Mouse (Mus musculus) adrenal gland, adult 2 months (tissue): ENCODE data around the gene Hnrnph1. TPM values are rescaled to one million over a fixed set of nuclear protein-coding genes. Genes with fewer than 3 reads are reported as not detected.

Experiments used
- DNase-seq: peaks from one replicate; pipeline ENCODE4 v3.0.0; 2021
- polyA plus RNA-seq: library from polyadenylated mRNA; depleted of rRNA; stranded (reverse); fragments of >200 nt; gene quantifications from 2 replicates; pipeline ENCODE4 v1.2.3, GENCODE M21; 2012
- total RNA-seq, 2 experiments: library from RNA; stranded (reverse); gene quantifications; 2 replicates each; pipeline ENCODE4 v1.2.3; 2021

Hnrnph1 gene
- total and polyA plus RNA-seq, 3 experiments, result 13.4 to 240 (median 225) TPM

DNA sequence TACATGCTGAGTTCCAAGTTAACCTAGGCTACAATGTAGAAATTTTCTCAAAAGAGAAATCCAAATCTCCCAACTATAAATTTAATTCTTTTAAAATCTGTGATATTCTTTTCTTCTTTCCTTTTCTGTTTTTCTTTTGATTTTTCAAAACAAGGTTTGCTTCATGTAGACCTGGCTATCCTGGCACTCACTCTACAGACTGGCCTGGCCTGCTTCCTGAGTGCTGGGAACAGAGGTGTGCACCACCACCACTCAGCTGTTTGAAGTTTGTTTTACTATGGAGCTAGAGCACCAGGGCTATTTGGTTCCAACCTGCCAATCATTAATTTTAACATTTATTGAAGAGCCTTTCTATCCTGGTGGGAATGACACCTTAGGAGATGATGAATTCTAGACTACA, 3.7 kb upstream of the Hnrnph1 start:
- no peak for DNase-seq

DNA sequence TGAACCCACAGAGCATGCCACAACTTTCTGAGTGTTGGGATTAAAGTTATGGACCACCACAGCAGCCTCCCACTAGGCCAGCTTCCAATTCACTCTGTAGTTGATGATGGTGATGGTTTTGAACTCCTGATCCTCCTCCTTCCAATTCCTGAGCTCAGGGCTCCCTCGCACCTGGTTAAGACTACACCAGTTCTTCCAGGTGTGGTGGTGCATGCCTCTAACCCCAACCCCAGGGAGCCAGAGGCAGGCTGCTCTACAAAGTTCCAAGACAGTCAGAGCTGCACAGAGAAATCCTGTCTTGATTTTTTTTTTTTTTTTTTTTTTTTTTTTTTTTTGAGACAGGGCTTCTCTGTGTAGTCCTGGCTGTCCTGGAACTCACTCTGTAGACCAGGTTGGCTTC, 3.2 kb upstream of the Hnrnph1 start:
- DNase-seq, result no peak

DNA sequence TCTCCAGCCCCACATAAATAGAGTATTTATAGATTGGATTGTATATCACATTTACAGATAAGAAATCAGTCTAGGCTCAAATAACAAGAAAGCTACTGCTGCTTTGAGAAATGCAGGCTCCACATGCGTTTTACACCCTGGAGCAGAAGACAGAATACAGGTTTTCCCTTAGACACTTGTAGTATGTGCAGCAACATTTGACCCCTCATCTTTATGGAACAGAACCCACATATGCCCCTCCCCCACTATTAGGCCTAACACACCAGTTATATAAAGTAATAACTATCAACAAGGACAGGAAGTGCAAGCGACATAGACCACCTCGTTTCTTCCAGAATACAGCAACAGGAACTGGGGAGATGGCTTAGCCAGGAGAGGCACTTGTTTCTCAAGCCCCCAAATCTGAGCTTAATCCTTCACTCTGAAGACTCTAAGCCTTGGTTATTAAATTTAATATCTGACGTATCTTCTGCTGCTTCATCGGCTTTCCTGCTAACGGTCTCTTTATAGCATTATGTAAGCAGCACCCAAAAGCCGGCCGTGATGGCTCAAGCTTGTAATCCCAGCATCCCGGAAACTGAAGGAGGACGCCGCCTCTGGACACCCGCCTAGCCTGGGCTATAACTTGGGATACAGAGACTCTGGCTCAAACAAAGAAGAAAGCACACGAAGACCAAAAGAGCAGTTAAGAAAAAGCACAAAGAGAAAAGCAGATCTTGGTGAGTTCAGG, 2.3 kb upstream of the Hnrnph1 start:
- DNase-seq, result no peak

DNA sequence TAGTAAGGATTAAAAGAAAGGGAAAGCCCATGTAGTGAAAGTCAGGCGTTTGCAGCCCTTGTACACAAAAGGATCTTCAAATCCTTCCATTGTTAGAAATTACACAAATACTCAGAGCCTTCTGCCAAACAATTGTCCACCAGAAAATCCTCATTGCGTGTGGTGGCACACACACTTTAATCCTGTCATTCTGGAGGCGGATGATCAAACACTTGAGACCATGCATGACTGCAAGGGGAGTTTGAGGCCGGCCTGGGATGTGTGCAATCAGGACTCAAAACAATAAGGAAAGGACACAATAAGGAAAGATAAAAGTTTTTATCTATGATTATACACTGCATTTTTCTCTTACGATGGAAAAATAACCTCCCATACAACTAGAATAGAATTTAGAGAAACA, 1.4 kb upstream of the Hnrnph1 start:
- no peak for DNase-seq

DNA sequence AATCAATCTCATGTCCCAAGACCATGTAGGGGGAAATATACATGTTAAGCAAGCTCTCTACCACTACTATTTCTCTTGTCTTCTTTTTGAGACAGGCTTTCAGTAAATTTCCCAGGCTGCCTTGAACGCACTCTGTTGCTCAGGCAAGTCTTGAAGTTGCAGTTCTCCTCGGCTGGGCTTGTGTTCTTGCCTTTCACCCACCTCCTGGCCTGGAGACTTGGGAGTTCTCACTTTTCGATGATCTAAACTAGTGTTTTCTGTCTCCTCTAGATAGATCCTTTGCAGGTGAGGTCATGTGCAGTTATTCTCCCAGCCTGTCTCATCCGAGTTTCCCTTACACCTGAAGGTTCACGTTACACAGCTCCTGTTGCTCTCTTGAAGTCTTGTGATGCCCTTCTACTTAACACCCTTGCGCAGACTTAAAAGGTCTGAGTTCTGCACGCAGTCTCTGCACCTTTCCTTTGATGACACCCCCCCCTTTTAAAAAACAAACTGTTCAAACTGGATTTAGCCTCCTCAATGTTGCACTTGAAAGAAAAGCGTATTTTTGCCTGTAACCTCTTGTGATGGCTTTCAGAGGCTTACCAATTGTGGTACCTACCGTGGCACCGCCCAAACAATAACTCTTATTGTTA, 517 bp upstream of the Hnrnph1 start:
- DNase-seq, result no peak

DNA sequence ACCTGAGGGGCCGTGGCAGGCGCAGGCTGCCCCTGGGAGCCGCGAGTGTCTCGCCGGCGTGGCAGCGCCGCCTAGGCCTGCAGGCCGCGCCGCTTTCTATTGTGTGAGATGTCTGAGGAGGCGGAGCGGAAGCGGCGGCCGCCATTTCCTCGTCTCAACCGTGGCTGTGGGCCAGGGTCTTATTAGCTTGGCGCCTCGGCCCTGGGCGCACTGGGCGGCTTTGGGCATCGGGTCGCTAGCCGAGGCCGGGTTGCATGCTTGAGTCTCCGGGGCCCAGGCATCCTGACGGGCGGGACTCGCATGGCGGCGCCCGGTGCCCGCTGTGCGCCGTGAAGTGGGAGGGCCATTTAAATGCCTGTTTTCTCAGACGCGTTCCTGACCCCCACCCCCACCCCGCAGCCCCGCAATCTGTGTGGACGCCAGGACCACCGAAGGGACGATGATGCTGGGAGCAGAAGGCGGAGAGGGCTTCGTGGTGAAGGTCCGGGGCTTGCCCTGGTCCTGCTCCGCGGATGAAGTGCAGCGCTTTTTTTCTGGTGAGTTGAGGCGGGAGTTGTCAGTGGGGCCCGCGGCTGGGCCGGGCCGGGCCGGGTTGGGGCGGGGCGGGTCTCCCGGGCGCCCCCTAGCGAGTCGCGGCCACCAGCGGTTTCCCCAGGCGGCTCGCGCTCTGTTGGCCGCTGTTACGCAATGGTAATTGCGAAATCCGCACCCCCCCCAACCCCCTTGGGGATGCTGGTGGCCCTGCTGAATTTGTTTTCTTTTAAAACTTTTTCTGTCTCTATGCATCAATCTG, 1.3 kb downstream of the Hnrnph1 start:
- peak; percentile 94 for DNase-seq

DNA sequence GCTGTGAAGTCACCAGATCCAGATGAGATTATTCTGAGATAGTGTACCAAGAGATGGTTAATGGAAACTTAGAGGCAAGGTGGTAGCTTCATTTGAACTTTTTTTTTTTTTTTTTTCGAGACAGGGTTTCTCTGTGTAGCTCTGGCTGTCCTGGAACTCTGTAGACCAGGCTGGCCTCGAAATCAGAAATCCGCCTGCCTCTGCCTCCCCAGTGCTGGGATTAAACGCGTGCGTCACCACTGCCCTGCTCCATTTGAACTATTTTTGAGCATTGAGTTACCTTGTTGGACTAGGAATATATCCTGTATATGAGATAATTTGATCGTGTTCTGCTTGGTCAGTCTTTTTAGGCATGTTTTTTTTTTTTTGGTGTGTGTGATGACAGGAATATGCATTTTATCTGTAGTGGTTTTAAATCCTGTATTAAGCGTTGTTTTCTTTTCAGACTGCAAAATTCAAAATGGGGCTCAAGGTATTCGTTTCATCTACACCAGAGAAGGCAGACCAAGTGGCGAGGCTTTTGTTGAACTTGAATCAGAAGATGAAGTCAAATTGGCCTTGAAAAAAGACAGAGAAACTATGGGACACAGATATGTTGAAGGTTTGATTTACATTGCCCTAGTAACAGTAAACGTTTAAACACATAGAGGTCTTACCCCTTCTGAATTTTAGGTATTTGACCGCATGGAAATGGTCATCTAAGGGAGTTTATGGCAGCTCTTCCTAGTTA, 2.4 kb downstream of the Hnrnph1 start:
- no peak for DNase-seq

DNA sequence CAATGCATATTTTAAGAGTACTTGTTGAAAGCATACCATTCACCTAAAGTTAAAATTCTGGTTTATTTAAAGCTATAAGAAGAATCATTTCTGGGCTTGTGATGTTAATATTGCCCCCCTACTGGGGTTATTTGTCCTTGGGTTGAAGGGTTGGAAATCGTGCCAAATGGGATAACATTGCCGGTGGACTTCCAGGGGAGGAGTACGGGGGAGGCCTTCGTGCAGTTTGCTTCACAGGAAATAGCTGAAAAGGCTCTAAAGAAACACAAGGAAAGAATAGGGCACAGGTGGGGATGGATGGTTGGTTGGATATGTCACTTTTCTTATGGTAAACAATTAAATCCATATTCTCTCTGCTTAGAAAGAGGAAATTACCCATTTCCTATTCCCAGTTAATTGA, 4.5 kb downstream of the Hnrnph1 start:
- DNase-seq, result no peak

DNA sequence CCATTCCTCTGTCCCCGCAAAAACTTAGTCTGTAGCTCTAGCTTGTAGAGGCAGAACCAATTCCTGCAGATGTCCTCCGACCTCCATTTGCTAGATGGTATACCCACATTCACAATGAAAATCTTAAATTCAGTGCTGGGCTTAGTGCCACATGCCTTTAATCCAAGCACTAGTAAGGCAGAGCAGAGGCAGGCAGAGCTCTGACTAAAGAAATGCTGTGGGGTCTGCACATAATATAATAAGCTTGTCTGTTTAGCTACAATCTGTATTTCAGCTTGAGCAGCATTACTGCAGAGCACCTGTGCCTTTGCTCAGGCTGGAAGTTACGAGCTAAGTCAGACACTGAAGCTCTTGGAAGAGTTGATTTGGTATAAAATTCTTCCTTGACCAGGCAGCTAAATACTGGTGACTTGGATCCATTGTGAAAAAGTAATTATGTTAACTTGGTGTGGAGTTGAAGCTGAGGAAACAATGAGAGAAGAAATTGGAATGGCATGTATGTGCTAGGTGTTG, 10.4 kb downstream of the Hnrnph1 start:
- no peak for DNase-seq

DNA sequence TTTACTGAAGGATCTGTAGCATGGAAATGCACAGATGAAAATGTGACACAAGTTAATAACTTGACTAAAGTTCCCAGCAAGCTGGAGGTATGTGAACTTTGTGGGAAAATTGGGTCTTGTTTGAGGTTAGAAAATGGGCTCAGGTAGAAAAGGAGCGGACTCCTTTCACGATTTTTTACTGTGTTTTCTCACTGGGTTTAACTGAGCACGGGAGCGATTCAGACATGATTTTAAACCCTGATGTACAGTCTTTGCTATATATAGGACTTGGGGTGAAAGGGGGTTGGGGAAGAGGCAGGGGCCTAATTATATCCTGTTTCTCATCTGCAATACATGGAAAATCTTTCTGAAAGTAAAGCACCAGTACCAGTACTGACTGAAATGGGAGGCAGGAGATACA, 10.9 kb downstream of the Hnrnph1 start:
- DNase-seq, result no peak

DNA sequence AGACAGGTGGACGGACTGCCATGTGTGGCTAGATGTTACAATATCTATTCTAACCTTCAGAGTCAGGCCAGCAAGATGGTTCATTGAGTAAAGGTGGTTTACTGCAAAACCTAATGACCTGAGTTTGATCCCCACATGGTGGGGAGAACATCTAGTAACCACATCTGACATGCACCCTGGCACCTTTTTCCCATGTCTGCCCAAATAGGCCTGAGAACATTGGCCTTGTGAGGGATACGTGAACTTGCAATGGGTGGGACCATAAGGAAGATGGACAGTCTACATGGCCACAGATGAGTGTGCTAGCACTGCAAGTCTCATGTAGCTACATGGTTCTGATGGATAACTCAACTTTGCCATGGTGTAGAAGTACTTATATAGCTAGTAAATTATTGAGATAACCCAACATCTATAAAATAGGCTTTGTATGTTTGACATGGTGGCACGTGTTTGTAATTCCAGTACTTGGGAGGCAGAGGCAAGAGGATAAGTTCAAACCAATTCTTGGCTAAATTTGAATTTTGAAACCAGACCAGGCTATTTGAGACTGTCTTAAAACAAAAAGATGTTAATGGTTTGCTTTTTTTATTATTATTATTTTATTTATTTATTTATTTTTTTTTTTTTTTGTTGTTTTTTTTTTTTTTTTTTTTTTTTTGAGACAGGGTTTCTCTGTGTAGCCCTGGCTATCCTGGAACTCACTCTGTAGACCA, 11.6 kb downstream of the Hnrnph1 start:
- DNase-seq, result no peak

DNA sequence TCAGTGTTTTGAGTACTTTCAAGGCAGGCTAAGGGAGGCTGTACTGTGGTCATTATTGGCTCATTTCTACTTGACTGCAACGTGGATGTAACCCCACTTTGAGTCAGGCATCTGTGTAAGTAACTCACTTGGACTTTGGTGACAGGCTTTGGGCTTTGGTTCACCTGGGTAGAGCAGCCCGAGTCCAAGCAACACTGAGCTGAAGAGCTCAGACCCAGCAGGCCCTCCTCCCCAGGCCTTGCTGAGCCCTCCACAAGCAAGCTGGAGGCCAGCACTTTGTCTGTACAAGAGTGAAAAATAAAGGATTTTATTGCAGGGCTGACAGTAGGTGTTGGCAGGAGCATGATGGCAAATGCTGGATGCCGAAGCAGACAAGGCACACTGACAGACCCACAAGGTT, 12.2 kb downstream of the Hnrnph1 start:
- no peak for DNase-seq

DNA sequence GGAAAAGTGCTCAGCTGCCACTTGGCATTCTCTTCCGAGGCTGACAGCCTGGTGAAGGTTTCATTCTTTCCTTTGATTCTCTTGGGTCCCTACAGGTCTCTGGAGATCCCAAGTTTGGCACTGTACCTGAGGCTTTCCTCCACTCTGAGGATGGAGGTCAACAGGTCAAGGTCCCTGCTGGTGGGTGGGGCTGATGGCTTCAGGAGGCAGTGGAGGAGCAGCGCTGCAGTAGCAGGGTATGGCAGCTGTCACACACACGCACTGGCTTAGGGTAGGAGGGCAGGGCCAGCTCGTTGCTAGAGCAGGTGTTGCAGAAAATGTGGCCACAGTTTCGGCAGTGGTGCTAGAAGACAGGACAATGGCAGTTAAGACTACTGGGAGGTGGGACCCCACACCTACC, 12.8 kb downstream of the Hnrnph1 start:
- DNase-seq, result no peak

DNA sequence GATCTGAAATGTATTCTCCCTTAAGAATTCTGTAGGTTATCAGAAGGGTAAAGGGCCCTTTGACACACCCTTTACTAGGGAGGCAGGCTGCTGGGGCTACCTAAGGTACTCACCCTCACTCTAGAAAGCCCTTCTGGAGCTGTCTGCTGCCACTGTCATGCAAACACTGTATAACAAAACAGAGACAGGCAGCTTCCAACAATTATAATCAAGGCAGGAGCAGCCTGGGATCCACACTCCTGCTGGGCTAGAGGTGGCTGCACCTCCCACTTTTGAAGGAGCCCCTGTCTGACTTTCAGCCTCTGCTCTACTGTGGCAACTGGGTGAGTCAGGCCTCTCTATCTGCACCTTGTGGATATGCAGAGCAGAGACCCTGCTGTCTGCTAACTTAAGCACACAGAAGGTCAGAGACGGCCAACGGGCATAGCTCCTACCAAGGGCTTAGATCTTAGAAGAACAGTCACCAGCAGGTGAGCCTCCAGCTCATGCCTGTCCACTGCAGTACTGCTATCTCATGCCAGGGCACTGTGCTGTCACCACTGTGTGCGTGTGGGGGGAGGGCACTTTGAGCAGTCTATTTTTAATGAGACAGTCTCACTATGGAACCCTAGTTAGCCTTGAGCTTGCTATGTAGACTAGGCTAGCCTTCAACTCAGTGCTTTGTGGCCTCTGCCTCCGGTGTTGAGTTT, 14.6 kb downstream of the Hnrnph1 start:
- DNase-seq, result no peak

DNA sequence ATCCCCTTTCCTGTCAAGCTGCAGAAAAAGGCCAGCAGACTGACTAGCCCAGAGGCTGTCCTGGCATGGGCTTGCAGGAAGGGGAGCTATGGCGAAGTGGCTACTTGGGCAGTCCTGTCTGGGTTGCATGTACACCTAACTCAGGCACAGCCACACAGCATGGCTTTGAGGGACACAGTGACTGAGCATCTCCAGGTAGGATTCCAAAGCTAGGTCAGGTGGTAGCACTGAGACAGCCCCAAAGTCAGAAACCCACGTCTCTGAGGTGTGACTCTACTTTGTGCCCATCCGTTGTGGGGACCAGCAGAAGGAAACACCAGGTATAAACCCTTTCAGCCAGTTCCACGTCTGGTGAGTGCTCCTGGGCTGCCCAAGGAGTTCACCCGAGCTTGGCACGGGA, 16.5 kb downstream of the Hnrnph1 start:
- no peak for DNase-seq

DNA sequence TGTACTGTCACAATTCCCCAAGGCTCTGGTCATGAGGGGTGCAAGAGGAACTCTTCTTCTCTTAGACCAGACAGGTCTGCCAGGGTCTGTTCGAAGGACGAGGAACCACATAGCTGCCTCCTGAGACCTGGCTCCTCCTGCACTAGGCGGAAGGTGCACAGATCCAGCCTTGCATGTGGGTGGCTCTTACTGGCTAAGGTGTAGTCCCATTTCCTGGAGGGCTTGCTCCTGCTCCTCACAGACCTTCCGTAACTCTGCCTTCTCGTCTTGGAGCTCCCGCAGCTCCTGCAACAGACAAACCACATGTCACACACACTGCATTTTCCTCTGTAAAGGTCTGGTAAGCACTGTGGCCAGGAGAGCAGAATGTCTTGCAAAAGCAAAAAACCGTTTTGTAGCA, 17.9 kb downstream of the Hnrnph1 start:
- DNase-seq, result no peak

DNA sequence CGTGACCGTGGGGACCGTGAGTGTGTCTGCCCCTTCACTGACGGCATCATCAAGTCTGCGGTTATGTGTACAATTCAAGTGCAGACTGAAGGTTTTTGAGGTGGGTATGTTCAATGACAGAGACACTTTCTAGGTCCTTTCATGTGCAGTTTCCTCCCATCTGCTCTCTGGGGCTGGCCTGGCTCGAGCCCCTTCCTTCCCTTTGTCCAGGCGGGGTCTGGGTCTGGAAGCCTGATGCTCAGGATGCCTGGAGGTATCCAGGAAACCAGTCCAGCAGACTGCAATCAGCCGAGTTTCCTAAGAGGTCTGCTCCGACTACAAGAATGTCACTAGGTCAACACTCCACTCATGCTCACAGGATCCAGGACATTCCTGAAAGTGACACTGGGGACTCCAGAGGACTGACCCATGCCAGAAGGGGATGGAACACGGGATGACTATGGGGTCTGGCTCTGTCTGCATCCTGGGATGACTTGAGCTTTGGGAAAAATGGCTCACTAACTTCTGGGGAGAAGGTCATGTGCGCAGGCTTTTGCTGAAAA, 20.0 kb downstream of the Hnrnph1 start:
- DNase-seq, result no peak

DNA sequence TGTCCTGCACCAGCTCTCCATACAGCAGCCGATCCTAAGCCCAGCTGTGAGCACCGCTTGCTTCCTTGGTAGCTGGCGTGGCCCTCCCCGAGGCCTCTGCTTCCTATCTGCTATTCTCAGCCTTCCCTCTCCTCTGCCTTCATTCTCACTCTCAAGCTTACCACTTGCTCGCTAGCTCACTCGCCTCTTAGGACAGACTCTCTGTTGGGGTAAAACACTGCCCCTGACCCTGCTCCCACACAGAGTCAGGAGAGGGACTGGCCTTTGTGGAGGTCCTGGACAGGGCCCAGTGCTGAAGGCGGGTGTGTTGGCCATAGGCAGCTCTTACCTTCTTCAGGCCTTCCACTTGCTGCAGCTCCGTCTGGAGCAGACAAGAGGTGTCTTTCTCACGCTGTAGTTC, 20.5 kb downstream of the Hnrnph1 start:
- no peak for DNase-seq

DNA sequence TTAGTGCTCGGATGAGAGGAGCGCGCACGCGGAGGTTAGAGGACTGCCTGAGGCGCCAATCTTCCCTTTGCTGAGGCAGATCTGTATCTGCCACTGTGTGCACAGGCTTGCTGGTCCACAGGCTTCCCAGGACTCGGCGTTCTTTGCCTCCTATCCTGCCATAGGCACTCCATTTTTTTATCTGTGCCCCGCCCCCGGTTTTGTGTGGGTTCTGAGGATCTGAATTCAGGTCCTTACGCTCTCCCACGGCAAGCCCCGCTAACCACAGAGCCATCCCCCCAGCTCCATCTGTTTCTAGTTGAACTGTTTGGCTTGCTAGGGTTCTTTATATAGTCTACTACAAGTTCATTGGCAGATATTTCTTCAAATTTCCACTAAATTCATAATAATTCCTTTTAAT, 22.0 kb downstream of the Hnrnph1 start:
- no peak for DNase-seq

DNA sequence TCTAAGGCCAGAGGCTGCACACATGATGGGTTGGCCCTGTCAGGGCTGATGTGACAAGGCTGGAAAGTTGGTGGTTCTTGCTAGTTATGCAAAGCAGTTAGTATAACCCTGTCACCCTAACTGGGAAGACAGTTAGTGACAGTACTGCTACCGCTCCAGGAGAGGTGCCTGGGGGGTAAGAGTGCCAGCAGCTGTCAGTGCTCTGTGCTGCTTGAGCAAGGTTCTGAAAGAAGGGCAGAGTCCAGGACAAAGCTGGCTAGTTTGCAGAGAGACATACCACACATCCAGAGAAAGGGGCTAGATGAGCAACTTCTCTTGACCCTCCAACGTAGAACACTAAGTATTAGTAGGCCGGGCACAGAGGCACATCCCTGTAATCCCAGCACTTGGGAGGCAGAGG, 25.7 kb downstream of the Hnrnph1 start:
- no peak for DNase-seq
